Mouse (Mus musculus) embryonic facial prominence, embryonic 13.5 days (tissue): ENCODE data around the gene Habp4. TPM values are rescaled to one million over a fixed set of nuclear protein-coding genes. Genes with fewer than 3 reads are reported as not detected.

Source experiments
- ATAC-seq: fragments of 200-750 bp; cut with Nextera tagmentation; 2 replicates; pipeline ENCODE4 v1.8.0; 2017; ENCODE audit warnings: low read depth; ENCODE audit not compliant: insufficient number of reproducible peaks, insufficient read depth, low FRiP score, low TSS enrichment
- H3K27ac ChIP-seq: fragments of 300-500 bp; sonication (generic); 2 replicates; pipeline ENCODE4 v1.5.1; 2015; ENCODE audit warnings: moderate library complexity, mild to moderate bottlenecking, inconsistent platforms
- H3K27me3 ChIP-seq: fragments of 300-500 bp; sonication (generic); 2 replicates; pipeline ENCODE4 v1.6.1; 2015; ENCODE audit warnings: mild to moderate bottlenecking, inconsistent platforms
- H3K36me3 ChIP-seq: fragments of 300-500 bp; sonication (generic); 2 replicates; pipeline ENCODE4 v1.6.1; 2015; ENCODE audit warnings: mild to moderate bottlenecking, inconsistent platforms
- H3K4me1 ChIP-seq: fragments of 300-500 bp; sonication (generic); 2 replicates; pipeline ENCODE4 v1.6.1; 2015; ENCODE audit warnings: inconsistent platforms
- H3K4me2 ChIP-seq: fragments of 300-500 bp; sonication (generic); 2 replicates; pipeline ENCODE4 v1.6.1; 2015; ENCODE audit warnings: moderate library complexity, mild to moderate bottlenecking, inconsistent platforms
- H3K4me3 ChIP-seq: fragments of 300-500 bp; sonication (generic); 2 replicates; pipeline ENCODE4 v1.5.1; 2015; ENCODE audit warnings: mild to moderate bottlenecking, inconsistent platforms
- H3K9ac ChIP-seq: fragments of 300-500 bp; sonication (generic); 2 replicates; pipeline ENCODE4 v1.6.1; 2015; ENCODE audit warnings: mild to moderate bottlenecking, inconsistent platforms
- H3K9me3 ChIP-seq: fragments of 300-500 bp; sonication (generic); 2 replicates; pipeline ENCODE4 v1.6.1; 2016; ENCODE audit warnings: inconsistent platforms
- WGBS: fragments of 180-500 bp; shearing (Covaris S2); methylation state at CpG from one replicate; pipeline ENCODE4 v1.1.7; 2015; ENCODE audit warnings: mixed read lengths; 5-methylcytosine and 5-hydroxymethylcytosine counted together
- polyA plus RNA-seq: library from polyadenylated mRNA; unstranded; fragments of >200 nt; fragmentation: Nextera tagmentation; extraction: Ambion mirVana; gene quantifications from 2 replicates; pipeline ENCODE4 v1.2.1, GENCODE M21; 2015

Gene Habp4
- polyA plus RNA-seq, 1 experiment from 2014 or later = 25.2 TPM

GRCm38 (mm10) chr13:64153083-64153682 lies 8.4 kb upstream of the Habp4 start, which contains the start of gene Zfp367:
TSS of gene Zfp367 (minus strand) at chr13:64153202.
- Histone ChIP-seq H3K4me2 (peak within 1 kb of the TSS; percentile 87), H3K27me3 (no peaks in the 10 kb centered on the region), H3K4me3 (peak within 1 kb of the TSS; percentile 90), H3K4me1 (peaks cover 32% of the 10 kb centered on the region), H3K36me3 (no peaks in the 10 kb centered on the region), H3K27ac (peak within 1 kb of the TSS; percentile 91), H3K9ac (peak within 1 kb of the TSS; percentile 83), H3K9me3 (no peaks in the 10 kb centered on the region)
- peak; percentile 97 for ATAC-seq
- WGBS = under 1% methylated on average over 56 of the region's 56 CpGs

- H3K27me3 ChIP-seq = no peaks in the 10 kb centered on the region
- peak overlapping the region; percentile 87 for H3K4me2 ChIP-seq
- H3K4me1 ChIP-seq = peaks cover 32% of the 10 kb centered on the region
- peak; percentile 53 for ATAC-seq
- 1% methylated on average over 18 of the region's 18 CpGs for WGBS
- peak overlapping the region; percentile 90 for H3K4me3 ChIP-seq
- H3K9ac ChIP-seq = peak overlapping the region; percentile 51; the same call in 1 of the 2 replicates
- H3K36me3 ChIP-seq = no peaks in the 10 kb centered on the region
- no peaks in the 10 kb centered on the region for H3K9me3 ChIP-seq
- H3K27ac ChIP-seq = peak overlapping the region; percentile 55; the same call in 1 of the 2 replicates
These were observed 7.8 kb upstream of the Habp4 start for GRCm38 (mm10) chr13:64153751-64154267.

- Histone ChIP-seq H3K27me3 (no peaks in the 10 kb centered on the region), H3K4me3 (no peak overlapping the region), H3K27ac (no peak overlapping the region), H3K9me3 (no peaks in the 10 kb centered on the region), H3K4me1 (peaks cover 32% of the 10 kb centered on the region), H3K9ac (no peak overlapping the region), H3K4me2 (no peak overlapping the region), H3K36me3 (no peaks in the 10 kb centered on the region)
- ATAC-seq = no peak
- 57% methylated on average over 2 of the region's 2 CpGs for WGBS
These were observed 7.0 kb upstream of the Habp4 start for GRCm38 (mm10) chr13:64154651-64155050.

GRCm38 (mm10) chr13:64155171-64155571 lies 6.5 kb upstream of the Habp4 start:
- WGBS = 6% methylated on average over 1 of the region's 1 CpGs
- Histone ChIP-seq H3K27me3 (no peaks in the 10 kb centered on the region), H3K9me3 (no peaks in the 10 kb centered on the region), H3K27ac (no peak overlapping the region), H3K4me2 (no peak overlapping the region; the same call in 1 of the 2 replicates), H3K36me3 (no peaks in the 10 kb centered on the region), H3K9ac (no peak overlapping the region), H3K4me1 (peaks cover 28% of the 10 kb centered on the region), H3K4me3 (no peak overlapping the region)
- ATAC-seq = no peak

- Histone ChIP-seq H3K4me3 (no peak overlapping the region), H3K4me1 (peaks cover 17% of the 10 kb centered on the region), H3K27ac (no peak overlapping the region), H3K4me2 (no peak overlapping the region), H3K9ac (no peak overlapping the region), H3K9me3 (no peaks in the 10 kb centered on the region), H3K27me3 (no peaks in the 10 kb centered on the region), H3K36me3 (no peaks in the 10 kb centered on the region)
- ATAC-seq = no peak
These were observed 4.7 kb upstream of the Habp4 start for GRCm38 (mm10) chr13:64156966-64157365.

GRCm38 (mm10) chr13:64161916-64162611 lies 440 bp downstream of the Habp4 start:
- Histone ChIP-seq H3K4me1 (peaks cover 16% of the 10 kb centered on the region), H3K4me3 (peak overlapping the region; percentile 89), H3K9me3 (peaks cover 24% of the 10 kb centered on the region), H3K36me3 (peaks cover 17% of the 10 kb centered on the region), H3K9ac (peak overlapping the region; percentile 91), H3K27me3 (no peaks in the 10 kb centered on the region), H3K4me2 (peak overlapping the region; percentile 97), H3K27ac (peak overlapping the region; percentile 84)
- ATAC-seq = peak; percentile 57; the same call in 1 of the 2 replicates
- WGBS = under 1% methylated on average over 69 of the region's 71 CpGs

GRCm38 (mm10) chr13:64162626-64163025 lies 1.0 kb downstream of the Habp4 start:
- Histone ChIP-seq H3K27me3 (no peaks in the 10 kb centered on the region), H3K27ac (no peak overlapping the region), H3K9ac (peak overlapping the region; percentile 91), H3K4me3 (peak overlapping the region; percentile 89), H3K9me3 (peaks cover 29% of the 10 kb centered on the region), H3K4me2 (peak overlapping the region; percentile 97), H3K4me1 (peaks cover 16% of the 10 kb centered on the region), H3K36me3 (peaks cover 20% of the 10 kb centered on the region)
- 0 out of 2 replicates have a peak, but pooled peaks have one; percentile 3 for ATAC-seq
- 3% methylated on average over 14 of the region's 14 CpGs for WGBS

- H3K9me3 ChIP-seq = peaks cover 30% of the 10 kb centered on the region
- no peak overlapping the region for H3K27ac ChIP-seq
- peak overlapping the region; percentile 91 for H3K9ac ChIP-seq
- no peaks in the 10 kb centered on the region for H3K27me3 ChIP-seq
- peak overlapping the region; percentile 97 for H3K4me2 ChIP-seq
- peaks cover 16% of the 10 kb centered on the region for H3K4me1 ChIP-seq
- H3K4me3 ChIP-seq = peak overlapping the region; percentile 89
- peaks cover 23% of the 10 kb centered on the region for H3K36me3 ChIP-seq
- WGBS = 29% methylated on average over 13 of the region's 13 CpGs
- no peak for ATAC-seq
These were observed 1.6 kb downstream of the Habp4 start for GRCm38 (mm10) chr13:64163147-64163715.

GRCm38 (mm10) chr13:64169746-64170145 lies 8.1 kb downstream of the Habp4 start:
- H3K36me3 ChIP-seq = peaks cover 83% of the 10 kb centered on the region
- H3K27me3 ChIP-seq = no peaks in the 10 kb centered on the region
- H3K9me3 ChIP-seq = peaks cover 66% of the 10 kb centered on the region
- no peak overlapping the region for H3K27ac ChIP-seq
- no peak overlapping the region for H3K9ac ChIP-seq
- ATAC-seq = no peak
- no peak overlapping the region for H3K4me3 ChIP-seq
- WGBS = 98% methylated on average over 25 of the region's 25 CpGs
- no peaks in the 10 kb centered on the region for H3K4me1 ChIP-seq
- no peak overlapping the region for H3K4me2 ChIP-seq

GRCm38 (mm10) chr13:64178000-64178399 lies 16.4 kb downstream of the Habp4 start:
- no peak overlapping the region for H3K9ac ChIP-seq
- no peak for ATAC-seq
- H3K27ac ChIP-seq = no peak overlapping the region
- H3K36me3 ChIP-seq = peaks cover 65% of the 10 kb centered on the region
- H3K9me3 ChIP-seq = no peaks in the 10 kb centered on the region; the same call in 1 of the 2 replicates
- no peaks in the 10 kb centered on the region for H3K27me3 ChIP-seq
- no peak overlapping the region for H3K4me2 ChIP-seq
- H3K4me3 ChIP-seq = no peak overlapping the region
- WGBS = 72% methylated on average over 7 of the region's 7 CpGs
- H3K4me1 ChIP-seq = no peaks in the 10 kb centered on the region

GRCm38 (mm10) chr13:64178746-64179652 lies 17.4 kb downstream of the Habp4 start:
- no peak overlapping the region for H3K4me3 ChIP-seq
- H3K36me3 ChIP-seq = peaks cover 62% of the 10 kb centered on the region
- H3K4me2 ChIP-seq = no peak overlapping the region
- no peaks in the 10 kb centered on the region for H3K4me1 ChIP-seq
- H3K27me3 ChIP-seq = no peaks in the 10 kb centered on the region
- no peak for ATAC-seq
- WGBS = 72% methylated on average over 13 of the region's 13 CpGs
- no peak overlapping the region for H3K27ac ChIP-seq
- H3K9ac ChIP-seq = no peak overlapping the region
- H3K9me3 ChIP-seq = no peaks in the 10 kb centered on the region
